Mouse (Mus musculus): ENCODE results near the gene Espnl. TPM values are rescaled to one million over a fixed set of nuclear protein-coding genes. Genes with fewer than 3 reads are reported as not detected.
A peak's percentile ranks its signal among the peaks of the same experiment; 100 is the strongest.

The Espnl gene
- total RNA-seq, 2 experiments from 2014 or later: 0.10 TPM; not detected in 1

GRCm38 (mm10) chr1:91312273-91312672 is 9.6 kb upstream of the Espnl start:
- intact Hi-C loops (cut with DNase I): no loop called here

DNA sequence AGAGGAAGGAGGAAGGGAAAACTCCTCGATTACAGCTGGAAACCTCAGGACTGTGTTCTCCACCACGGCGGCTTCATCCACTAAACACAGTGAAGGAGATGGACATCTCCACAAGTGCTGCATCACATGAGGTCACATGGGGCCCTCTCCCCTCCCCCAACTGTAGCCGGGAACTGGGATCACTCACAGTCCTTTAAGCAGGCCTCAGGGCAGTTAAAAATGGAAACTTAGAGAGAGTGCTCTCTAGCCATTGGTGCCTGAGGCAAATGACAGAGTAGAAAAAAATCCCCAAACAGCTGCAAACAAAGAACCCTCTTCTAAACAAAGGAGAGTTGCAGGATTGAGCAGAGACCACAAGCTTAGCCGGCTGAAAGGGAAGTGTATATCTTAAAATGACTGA is 8.6 kb upstream of the Espnl start:
- intact Hi-C loops (cut with DNase I): no loop called here
- peak; percentile 48 to 53 for DNase-seq

More at GRCm38 (mm10) chr1:91312273-91312672, 9.6 kb upstream of the Espnl start:
- no peak for DNase-seq

DNA sequence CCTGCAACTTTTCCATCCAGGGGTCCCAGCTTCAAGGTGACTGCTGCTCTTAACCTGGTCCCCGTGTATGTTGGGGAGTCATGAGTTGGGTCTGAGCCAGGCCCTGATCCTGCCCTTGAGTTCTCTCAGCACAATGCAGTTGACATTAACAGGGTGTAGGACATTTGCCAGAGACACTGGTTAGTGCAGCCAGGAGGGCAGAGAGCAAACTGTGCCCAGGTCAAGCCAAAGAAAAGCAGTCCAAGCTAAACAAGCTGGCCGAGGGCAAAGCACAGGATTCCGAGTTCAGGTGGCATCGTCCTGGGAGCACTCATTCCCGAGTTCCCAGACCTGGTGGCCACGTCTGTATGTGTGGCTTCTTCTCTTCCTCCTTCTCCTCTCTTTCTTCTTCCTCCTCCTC is 4.2 kb upstream of the Espnl start:
- intact Hi-C loops (cut with DNase I): no loop called here
- no peak for DNase-seq

DNA sequence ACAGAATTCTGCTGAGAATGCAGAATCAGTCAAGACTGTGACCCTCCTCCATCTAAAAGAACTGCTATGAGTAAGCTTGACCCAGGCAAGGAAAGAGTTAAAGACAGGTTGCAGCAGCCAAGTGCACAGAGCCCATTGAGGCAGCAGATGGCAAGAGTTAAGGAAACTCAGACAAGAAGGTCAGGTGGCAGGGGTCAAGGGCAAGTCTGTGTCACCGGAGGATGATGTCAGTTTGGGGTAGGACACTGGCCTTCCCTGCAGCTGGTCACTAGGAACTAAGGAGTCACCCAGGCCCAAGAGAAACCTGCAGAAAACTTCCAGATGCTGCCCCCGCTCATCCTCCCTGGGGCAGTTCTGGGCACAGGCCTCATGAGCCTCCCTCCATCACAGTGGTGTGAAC is 2.8 kb downstream of the Espnl start:
- DNase-seq: no peak
- intact Hi-C loops (cut with DNase I): no loop called here

- DNase-seq: no peak
- intact Hi-C loops (cut with DNase I): no loop called here
Measured at GRCm38 (mm10) chr1:91325488-91326042, 3.7 kb downstream of the Espnl start.

DNA sequence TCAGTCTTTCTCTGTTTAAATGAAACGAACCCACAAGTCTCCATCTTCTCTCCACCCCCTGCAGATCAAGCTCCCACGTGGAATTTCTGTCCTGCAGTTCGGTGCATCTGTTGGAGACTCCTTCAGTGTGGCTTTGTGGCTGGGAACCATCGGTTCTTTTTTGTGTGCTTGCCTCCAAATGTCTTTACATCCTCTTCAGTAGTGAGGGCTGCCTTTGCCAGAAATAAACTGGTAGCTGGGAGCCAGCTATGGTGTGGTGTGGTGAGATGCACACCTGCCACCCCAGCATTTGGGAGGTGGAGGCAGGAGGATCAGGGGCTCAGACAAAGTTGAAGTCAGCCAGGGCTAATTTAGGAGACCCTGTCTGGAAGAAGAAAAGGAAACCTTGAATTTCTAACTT is 10.2 kb downstream of the Espnl start:
- intact Hi-C loops (cut with DNase I): no loop called here
- DNase-seq: no peak

DNA sequence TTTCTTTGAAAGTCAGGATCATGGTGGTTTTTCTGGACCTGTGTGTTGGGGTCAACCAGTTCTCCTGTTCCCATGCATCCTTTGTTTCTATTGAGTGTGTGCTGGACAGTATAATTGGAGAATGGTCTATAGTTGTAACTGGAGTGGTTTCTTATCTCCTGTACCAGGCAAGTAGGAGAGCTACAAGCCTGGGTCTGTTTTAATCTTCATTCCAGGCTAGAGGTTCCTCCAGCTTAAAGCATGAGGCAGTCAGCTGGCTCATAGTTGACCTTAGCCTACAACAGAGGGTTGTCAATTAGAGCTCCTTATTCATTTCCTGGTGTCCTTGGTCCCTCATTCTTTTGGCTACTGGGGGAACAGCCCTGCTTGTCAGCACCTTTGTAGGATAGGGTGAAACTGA is 11.7 kb downstream of the Espnl start:
- intact Hi-C loops (cut with DNase I): no loop called here
- no peak for DNase-seq

DNA sequence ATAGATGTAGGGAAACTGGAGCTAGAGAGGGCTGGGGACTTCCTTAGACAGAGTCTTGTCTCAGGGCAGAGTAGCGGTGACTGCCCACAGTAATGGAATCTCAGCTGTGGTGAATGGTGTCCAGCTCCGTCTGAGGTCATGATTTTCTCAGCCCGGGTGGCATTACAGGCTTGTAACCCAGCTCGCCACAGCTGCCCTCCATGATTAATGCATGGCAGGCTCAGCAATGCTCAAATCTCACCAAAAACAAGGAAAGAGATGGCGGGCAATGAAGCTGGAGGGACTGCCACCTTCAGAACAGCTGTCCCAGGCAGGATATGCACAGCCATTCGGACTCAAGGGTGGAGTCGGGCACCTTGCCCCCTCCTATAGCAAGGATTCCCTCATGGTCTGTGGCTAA is 15.5 kb downstream of the Espnl start:
- intact Hi-C loops (cut with DNase I): no loop called here
- no peak for DNase-seq

DNA sequence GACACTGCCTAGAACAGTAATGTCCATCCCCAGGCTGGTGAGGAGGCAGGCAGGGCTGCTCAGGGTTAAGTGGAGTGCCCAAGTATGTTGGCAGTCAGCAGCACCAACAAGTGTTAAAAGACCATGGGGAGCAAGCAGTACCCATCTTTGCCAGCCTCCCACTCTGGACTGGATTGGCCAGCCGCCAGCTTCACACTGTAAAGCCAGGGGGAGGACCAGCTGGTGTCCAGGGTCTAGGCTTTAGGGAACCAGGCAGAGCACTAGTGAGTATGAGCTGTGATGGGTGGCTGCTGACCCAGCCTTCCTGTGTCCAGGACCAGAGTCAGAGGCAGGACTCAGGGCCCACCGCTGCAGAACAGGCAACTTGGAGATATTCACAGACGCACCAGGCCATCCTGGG is 22.1 kb downstream of the Espnl start:
- intact Hi-C loops (cut with DNase I): no loop called here
- DNase-seq: no peak

DNA sequence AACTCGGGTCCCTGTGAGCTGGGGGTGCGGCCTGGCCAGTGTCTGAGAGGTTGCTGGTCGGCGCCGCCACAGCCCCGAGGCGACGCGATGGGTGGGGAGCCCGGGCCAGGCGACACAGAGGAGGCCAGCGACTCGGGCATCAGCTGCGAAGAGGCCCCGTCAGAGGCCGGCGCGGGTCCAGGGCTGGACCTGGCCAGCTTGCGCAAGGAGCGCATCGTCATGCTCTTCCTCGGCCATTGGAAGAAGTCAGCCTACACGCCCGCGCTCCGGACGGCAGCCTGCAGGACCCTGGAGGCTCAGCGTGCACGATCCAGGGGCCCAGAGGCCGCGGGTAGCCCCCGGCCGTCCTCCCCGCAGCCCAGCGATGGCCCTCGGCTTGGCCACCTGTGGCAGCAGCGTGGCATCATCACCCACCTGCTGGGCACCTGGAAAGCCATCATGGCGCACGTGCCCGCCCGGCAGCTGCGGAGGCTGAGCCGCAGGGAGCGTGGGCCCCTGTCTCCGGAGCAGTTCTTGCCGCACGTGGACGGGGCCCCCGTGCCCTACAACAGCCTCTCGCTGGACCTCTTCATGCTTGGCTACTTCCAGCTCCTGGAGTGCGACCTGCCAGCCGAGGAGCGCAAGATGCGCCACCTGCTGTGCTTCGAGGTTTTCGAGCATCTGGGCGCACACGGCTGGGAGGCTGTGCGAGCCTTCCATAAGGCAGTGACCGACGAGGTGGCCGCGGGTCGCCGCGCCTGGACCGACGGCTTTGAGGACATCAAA is 23.2 kb downstream of the Espnl start:
- intact Hi-C loops (cut with DNase I): loop anchor here (5.0 kb wide), 1 partner anchor 137 kb away; no protein-coding TSS in a partner anchor
- DNase-seq: peak; percentile 35 to 36

DNA sequence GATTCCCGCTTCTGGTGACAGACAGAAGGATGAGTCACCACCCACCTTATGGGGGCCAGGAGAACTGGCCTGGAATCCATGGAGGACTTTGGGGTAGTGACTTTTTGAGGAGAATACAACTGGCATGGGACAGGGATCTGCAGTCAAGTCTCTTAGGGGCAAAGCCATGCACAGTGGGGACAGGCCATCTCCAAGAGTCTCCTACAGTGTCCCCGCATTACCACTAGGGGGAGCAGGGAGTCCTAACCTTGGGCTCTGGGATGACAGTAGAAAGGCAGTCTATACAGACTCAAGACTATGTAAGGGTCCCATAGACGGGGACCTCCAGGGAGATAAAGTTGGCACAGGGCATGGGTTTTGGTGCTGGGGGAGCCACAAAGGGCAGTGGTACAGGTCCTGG is 25.0 kb downstream of the Espnl start:
- DNase-seq: peak; percentile 76 to 85

GRCm38 (mm10) chr1:91350841-91351240 is 29.0 kb downstream of the Espnl start, which contains the start of gene Klhl30:
Gene Klhl30 (plus strand): TSS chr1:91351016.
- intact Hi-C loops (cut with DNase I): no loop called here
- peak; percentile 67 to 75 for DNase-seq

More for the DNA sequence above, 25.0 kb downstream of the Espnl start:
- intact Hi-C loops (cut with DNase I): loop anchor here (2.0 to 5.0 kb wide), 2 partner anchors 34 to 135 kb away; no protein-coding TSS in a partner anchor

DNA sequence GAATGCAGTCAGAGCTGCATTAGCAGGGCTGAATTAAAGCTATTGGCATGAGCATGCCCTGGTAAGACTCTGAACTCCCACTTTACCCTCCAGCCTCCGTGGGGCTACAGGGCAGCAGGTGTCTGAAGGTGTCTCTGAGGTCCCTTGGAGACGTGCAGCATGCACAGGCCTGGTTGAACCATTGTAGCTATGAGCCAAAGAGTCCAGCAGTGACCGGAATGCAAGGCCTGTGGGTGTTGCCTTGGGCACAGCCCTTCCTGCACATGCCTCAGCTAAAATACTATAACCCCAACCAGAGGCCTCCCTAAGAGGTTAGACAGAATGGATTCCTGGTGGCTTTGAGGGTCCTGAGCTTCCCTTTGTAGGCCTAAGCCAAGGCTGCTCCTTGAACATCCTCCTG is 29.4 kb downstream of the Espnl start:
- intact Hi-C loops (cut with DNase I): no loop called here
- peak; percentile 35 to 45 for DNase-seq

DNA sequence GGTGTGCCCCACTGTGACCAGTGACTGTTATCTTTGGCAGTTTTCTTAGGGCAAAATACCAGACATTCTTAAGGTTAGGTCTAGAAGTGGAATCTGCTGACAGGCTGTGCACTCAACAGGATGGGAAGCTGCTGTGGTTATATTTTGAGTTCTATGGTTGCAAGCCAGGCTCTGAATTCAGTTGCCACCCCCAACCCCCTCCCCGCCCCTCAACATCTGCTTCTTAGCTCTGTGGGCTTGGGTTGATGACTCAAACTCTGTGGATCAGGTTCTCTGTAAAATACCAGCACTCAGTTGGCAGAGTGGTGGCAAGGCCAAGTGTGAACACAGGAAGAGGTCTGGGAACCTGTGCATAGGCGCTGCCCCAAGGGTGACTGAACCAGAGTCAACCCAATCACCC is 30.4 kb downstream of the Espnl start:
- intact Hi-C loops (cut with DNase I): no loop called here
- DNase-seq: no peak

DNA sequence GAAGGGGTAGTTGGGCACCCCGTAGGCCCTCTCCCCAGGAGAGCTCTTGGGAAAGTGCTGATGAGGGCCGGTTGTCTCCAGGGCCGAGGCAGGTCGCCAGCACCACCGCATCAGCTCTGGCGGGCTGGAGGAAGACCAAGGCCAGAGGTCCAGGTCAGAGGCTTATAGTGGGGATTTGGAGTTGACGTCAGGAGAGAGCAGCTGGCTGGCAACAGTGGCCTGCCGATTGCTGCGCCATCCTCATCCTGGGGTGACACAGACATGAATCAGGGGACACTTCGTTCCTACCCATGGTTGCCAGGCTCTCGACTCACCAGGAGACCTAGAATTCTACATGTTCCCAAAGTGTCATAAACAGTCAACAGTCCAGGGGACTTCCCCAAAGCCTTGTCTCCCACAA is 34.2 kb downstream of the Espnl start:
- DNase-seq: no peak
- intact Hi-C loops (cut with DNase I): no loop called here

- no peak for DNase-seq
- intact Hi-C loops (cut with DNase I): no loop called here
Measured at GRCm38 (mm10) chr1:91362113-91362512, 40.2 kb downstream of the Espnl start.

- DNase-seq: no peak
- intact Hi-C loops (cut with DNase I): no loop called here
Measured at GRCm38 (mm10) chr1:91364822-91365644, 43.2 kb downstream of the Espnl start.

GRCm38 (mm10) chr1:91365816-91366214 is 43.9 kb downstream of the Espnl start:
- intact Hi-C loops (cut with DNase I): no loop called here
- no peak for DNase-seq

- intact Hi-C loops (cut with DNase I): no loop called here
- DNase-seq: peak; percentile 77 to 87
Measured at GRCm38 (mm10) chr1:91366215-91367108, 44.6 kb downstream of the Espnl start, which contains the start of gene Erfe. Gene Erfe (plus strand): TSS chr1:91366430.

DNA sequence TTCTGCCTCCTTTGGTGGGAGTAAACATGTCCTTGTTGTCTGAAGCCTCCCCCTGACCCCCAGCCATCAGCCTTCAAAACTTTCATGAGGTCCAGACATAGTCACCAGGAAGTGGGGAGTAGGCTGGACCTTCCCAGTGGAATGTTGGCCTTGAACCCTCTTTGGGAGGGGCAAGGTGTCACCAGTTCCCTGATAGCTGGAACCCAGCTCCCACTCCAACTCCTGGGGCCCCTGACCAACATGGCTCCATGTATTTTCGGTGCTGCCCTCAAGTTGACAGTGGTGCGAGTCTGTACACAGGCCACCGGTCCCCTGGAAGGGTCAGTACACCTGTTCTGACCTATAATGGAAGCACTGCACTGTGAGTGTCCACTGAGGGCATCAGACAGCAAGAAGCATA is 45.4 kb downstream of the Espnl start:
- intact Hi-C loops (cut with DNase I): no loop called here
- no peak for DNase-seq

All from heart, postnatal 10 days (tissue).